Mouse (Mus musculus) common myeloid progenitor, adult 5-6 weeks (primary cell): ENCODE data around the gene Wrap73. TPM values are rescaled to one million over a fixed set of nuclear protein-coding genes. Genes with fewer than 3 reads are reported as not detected.

Experiments used
- ATAC-seq: replicated peaks from 2 replicates; pipeline ENCODE4 v1.8.0; 2016; ENCODE audit warnings: low read depth, mild to moderate bottlenecking, moderate TSS enrichment, inconsistent platforms; ENCODE audit not compliant: poor library complexity, severe bottlenecking
- total RNA-seq: library from RNA; stranded (forward); fragments of 200-1000, 187-1606 nt; gene quantifications from 2 replicates; pipeline ENCODE4 v1.2.3, GENCODE M21; 2017

Wrap73 gene
- 9.5 and 10.4 TPM in 2 replicates for total RNA-seq

- peak; percentile 97 for ATAC-seq
These were observed at the start of gene Wrap73 for GRCm38 (mm10) chr4:154142211-154143040. Gene Wrap73 (plus strand): TSS chr4:154142372.

GRCm38 (mm10) chr4:154093210-154093609 is 49.0 kb upstream of the Wrap73 start:
- ATAC-seq, result peak; percentile 75; the same call in 1 of the 2 replicates

GRCm38 (mm10) chr4:154096111-154096510 is 46.1 kb upstream of the Wrap73 start:
- no peak for ATAC-seq

DNA sequence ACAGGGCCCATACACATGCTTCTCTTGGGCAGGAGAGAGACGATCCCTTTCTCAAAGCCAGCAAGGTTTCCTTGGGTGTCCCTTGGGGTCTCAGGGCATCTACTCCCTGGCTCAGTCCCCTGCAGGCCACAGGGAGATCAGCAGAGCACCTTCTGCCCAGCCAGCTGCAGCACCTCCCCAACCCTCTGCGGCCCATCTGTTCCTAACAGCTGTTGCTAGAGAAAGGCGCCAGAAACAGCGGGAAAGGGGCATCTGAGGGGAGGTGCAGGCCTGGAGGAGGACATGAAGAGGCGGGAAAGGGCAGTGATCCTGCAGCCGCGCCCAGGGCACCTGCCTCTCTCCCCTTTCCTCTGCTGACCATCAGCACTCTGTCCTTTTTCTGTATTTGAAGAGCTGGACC is 42.8 kb upstream of the Wrap73 start:
- ATAC-seq, result no peak

- ATAC-seq, result no peak
These were observed 38.8 kb upstream of the Wrap73 start for GRCm38 (mm10) chr4:154103386-154103785.

- no peak for ATAC-seq
These were observed 38.3 kb upstream of the Wrap73 start for GRCm38 (mm10) chr4:154103912-154104311.

- ATAC-seq, result peak; percentile 82
These were observed 36.7 kb upstream of the Wrap73 start for GRCm38 (mm10) chr4:154105381-154106001.

DNA sequence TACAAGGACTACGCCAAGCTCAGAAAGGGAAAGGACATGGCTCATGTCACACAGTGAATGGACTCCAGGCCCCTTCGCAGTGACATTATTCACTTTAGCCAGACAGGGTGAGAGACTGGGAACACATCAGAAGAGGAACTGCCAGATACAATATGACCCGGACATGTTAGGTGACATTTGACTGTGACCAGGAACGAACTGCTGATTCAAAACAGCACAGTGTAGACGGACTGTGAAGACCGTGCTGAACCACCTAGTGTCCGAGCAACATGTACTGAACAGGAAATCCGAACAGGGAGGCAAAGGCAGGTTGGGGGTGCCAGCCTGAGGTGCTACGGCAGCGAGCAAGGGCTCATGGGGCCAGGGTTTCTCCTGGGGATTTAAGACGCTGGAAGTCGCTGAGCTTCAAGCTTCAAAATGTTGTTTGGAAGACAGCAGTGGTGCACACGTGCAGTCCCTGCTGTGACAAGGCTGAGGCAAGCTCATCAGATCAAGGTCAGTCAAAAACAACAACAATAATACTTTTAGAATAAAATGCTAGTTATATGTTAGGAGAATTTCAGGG is 35.6 kb upstream of the Wrap73 start:
- ATAC-seq, result no peak

GRCm38 (mm10) chr4:154109216-154109849 is 32.8 kb upstream of the Wrap73 start:
- no peak for ATAC-seq

DNA sequence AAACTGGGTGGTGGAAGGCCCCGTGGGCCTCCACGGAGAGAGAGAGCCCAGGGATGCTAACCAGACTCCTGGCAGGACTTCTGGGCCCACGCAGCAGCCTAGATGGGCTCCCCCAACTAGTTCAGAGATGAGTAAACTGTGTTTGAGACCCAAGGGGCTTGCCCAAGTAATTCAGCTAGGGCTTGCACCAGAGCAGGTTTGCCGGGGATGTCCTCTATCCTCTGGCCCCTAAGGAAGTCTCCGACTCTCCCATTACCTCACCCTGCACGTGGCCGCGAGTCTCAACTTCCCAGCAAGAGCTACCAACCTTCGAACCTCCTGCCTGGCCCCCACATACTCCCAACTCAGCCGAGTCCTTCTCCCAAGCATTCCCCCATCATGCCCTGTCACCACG is 32.3 kb upstream of the Wrap73 start:
- no peak for ATAC-seq

DNA sequence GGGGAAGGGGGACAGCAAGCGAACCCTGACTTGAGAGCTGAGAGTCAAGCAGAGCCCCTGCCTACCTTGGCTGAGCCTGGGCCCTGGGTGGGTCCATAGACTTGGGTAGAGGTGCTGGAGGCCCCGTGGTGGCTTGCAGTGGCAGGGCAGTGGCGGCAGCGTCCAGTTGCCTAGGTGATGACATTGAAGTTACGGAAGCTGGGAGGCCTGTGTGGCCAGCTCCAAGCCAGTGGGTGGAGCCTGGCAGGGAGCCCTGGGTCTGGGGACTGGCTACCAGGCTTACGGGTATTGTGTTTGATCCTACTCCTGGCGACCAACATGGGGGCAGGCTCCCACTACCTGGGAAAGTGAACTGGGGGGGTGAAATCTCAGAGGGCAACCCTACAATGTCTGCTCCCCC is 25.8 kb upstream of the Wrap73 start:
- ATAC-seq, result no peak

GRCm38 (mm10) chr4:154118782-154119181 is 23.4 kb upstream of the Wrap73 start:
- ATAC-seq, result no peak

DNA sequence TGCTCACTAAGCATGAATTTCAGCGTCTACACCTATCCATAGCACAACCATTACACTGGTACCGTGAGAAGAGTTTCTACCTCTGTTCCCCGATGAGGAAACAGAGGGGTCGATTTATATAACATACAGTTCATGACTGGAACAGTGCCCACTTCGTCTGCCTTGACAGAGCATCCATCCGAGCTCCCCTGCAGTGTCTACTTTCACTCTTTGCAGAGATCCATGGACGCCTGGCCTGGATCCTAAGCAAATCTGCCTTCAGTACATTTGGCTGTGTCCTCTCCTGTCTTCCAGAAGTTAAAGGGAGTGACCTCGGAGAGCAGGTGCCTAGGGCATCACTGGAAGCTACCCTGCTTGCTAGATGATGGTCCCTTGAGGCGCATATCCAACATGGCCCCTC is 23.0 kb upstream of the Wrap73 start:
- ATAC-seq, result no peak

DNA sequence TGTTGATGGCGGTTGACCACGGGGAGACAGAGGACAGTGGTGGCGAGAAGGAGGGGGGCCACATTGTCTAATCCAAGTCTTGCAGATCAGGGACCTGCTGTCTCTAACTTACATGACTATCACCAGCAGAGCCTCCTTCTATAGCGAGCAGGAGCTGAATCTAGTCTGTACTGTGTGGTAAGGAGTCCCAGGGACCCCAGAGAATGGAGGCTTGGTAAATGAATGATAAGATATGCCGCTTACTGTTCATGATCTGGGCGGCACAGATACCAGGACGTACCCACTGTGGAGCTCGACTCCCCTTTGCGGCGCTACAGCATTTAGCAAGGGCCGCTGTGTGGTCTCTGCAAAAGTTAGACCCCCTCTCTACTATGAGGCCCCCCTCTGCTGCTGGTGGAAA is 20.4 kb upstream of the Wrap73 start:
- peak; percentile 73 for ATAC-seq

- no peak for ATAC-seq
These were observed 19.8 kb upstream of the Wrap73 start for GRCm38 (mm10) chr4:154122374-154122773.

DNA sequence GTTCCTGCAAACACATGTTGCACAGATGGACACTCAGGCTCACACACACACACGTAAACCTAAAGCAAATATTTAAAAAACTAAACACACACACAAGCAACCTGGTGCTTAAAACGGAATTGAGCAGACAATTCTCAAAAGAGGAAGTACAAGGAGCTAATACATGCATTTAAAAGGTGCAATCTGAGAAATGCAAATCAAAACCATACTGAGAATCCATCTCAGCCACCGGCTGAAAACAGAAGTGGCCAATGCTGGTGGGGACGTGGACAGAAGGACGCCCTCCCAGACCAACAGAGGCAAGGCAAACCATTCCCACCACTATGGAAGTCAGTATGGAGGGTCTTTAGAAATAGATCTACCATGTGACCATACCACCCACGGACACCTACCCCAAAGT is 18.6 kb upstream of the Wrap73 start:
- ATAC-seq, result no peak

DNA sequence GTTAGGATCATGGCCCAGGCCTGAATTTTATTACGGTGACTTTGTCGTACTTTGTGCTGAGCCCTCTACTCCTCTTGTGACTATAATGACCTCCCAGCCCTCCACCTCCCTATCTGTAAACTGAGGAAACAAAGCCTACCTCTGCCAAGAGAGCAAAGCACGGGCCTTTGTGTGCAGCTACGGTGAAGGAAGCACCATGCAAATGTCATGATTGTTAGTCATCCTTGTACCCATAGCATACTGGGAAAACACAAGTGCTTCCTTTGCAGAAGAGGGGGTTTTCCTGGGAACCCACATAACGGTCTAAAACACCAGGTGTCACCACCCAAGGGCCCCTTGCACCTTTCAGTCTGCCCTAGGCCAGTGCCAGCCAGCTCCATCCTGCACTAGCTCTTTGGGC is 17.0 kb upstream of the Wrap73 start:
- ATAC-seq, result no peak

- ATAC-seq, result no peak
These were observed 14.9 kb upstream of the Wrap73 start for GRCm38 (mm10) chr4:154127273-154127672.

DNA sequence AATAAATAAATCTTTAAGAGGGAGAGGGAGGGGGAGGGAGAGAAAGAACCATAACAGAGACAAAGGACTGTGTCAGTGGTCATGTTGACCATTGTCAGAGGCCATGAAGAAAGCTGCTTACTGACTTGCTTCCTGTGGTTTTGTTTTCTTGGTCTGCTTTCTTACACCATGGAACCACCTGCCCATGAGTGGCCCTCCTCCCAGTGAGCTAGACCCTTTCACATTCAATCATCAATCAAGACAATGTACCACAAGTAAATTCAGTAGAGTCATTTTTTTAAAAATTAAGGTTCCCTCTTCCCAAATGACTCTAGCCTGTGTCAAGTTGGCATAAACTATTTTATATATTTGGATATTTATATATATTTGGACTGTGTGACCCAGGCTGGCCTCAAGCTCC is 12.2 kb upstream of the Wrap73 start:
- no peak for ATAC-seq

DNA sequence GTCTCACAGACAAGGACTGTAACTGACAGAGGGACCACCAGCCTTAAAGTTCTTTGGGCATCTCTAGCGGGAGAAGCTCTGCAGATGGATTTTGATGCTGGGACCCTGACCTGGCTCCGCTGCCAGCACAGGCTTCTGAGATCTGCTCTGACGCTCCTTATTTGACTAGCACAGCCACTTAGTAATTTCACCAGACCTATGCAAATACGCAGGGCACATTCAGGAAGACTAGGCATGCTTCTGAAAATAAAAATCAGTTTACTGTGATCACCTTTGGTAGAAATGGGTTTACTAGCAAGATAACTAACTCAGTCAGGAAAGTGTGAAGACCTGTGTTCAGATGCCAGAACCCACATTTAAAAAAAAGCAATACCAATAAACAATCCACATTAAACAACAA is 10.3 kb upstream of the Wrap73 start:
- no peak for ATAC-seq

GRCm38 (mm10) chr4:154134803-154135202 is 7.4 kb upstream of the Wrap73 start:
- ATAC-seq, result no peak
